Mouse (Mus musculus): ENCODE data around the gene Erf. TPM values are rescaled to one million over a fixed set of nuclear protein-coding genes. Genes with fewer than 3 reads are reported as not detected.

Erf gene
- total RNA-seq, 2 experiments from 2014 or later, result 15.8 to 16.9 TPM

- peak; percentile 89 to 95 for DNase-seq
Observed at GRCm38 (mm10) chr7:25238829-25239623, 11.5 kb downstream of the Erf start.

- DNase-seq, result peak; percentile 96 to 97
Observed at GRCm38 (mm10) chr7:25238015-25238706, 12.4 kb downstream of the Erf start.

- peak; percentile 99 to 100 for DNase-seq
Observed at GRCm38 (mm10) chr7:25237249-25238014, 13.1 kb downstream of the Erf start, which contains the start of gene Gsk3a. Gene Gsk3a (minus strand): TSS chr7:25237851.

GRCm38 (mm10) chr7:25235526-25235925 lies 15.0 kb downstream of the Erf start:
- no peak for DNase-seq

GRCm38 (mm10) chr7:25233061-25233460 lies 17.5 kb downstream of the Erf start:
- no peak for DNase-seq

- no peak for DNase-seq
Observed at GRCm38 (mm10) chr7:25232101-25232648, 18.4 kb downstream of the Erf start.

GRCm38 (mm10) chr7:25230690-25231285 lies 19.8 kb downstream of the Erf start:
- no peak for DNase-seq

- DNase-seq, result no peak
Observed at GRCm38 (mm10) chr7:25227523-25228300, 22.8 kb downstream of the Erf start.

- no peak for DNase-seq
Observed at GRCm38 (mm10) chr7:25222275-25222967, 28.1 kb downstream of the Erf start.

GRCm38 (mm10) chr7:25221102-25221883 lies 29.3 kb downstream of the Erf start, which contains the start of gene Zfp526:
Gene Zfp526 (plus strand): TSS chr7:25221425.
- peak; percentile 98 to 99 for DNase-seq

- peak; percentile 52 to 73 for DNase-seq
Observed at GRCm38 (mm10) chr7:25220457-25221101, 30.0 kb downstream of the Erf start, which contains the start of gene Dedd2. Gene Dedd2 (minus strand): TSS chr7:25220615.

- DNase-seq, result peak; percentile 98
Observed at GRCm38 (mm10) chr7:25219756-25220456, 30.7 kb downstream of the Erf start.

GRCm38 (mm10) chr7:25219416-25219750 lies 31.2 kb downstream of the Erf start:
- DNase-seq, result no peak

GRCm38 (mm10) chr7:25218705-25219415 lies 31.7 kb downstream of the Erf start:
- peak; percentile 39 to 43 for DNase-seq

- DNase-seq, result no peak
Observed at GRCm38 (mm10) chr7:25217653-25218395, 32.7 kb downstream of the Erf start.

- no peak for DNase-seq
Observed at GRCm38 (mm10) chr7:25214172-25214571, 36.4 kb downstream of the Erf start.

GRCm38 (mm10) chr7:25213099-25213498 lies 37.5 kb downstream of the Erf start:
- DNase-seq, result no peak

All from heart, adult 18-20 months (tissue).